Mouse (Mus musculus): ENCODE measurements around the gene Fam219a. TPM values are rescaled to one million over a fixed set of nuclear protein-coding genes. Genes with fewer than 3 reads are reported as not detected.

Fam219a gene
- total RNA-seq, 2 experiments from 2014 or later, result 159 to 163 TPM

- DNase-seq (ENCODE audit: low spot score in 2 of 2), result peak; percentile 75 to 91
Observed at GRCm38 (mm10) chr4:41506906-41507305, 62.4 kb downstream of the Fam219a start.

GRCm38 (mm10) chr4:41506156-41506555 lies 63.2 kb downstream of the Fam219a start:
- peak in 1 of 2 experiments; percentile 70 for DNase-seq (ENCODE audit: low spot score in 2 of 2)

GRCm38 (mm10) chr4:41505131-41505551 lies 64.2 kb downstream of the Fam219a start:
- no peak for DNase-seq (ENCODE audit: low spot score in 2 of 2)

GRCm38 (mm10) chr4:41504325-41504724 lies 65.0 kb downstream of the Fam219a start:
- no peak for DNase-seq (ENCODE audit: low spot score in 2 of 2)

GRCm38 (mm10) chr4:41502986-41503412 lies 66.3 kb downstream of the Fam219a start, which contains the start of gene AI464131:
Gene AI464131, minus strand, starts transcription at chr4:41503076.
- DNase-seq (ENCODE audit: low spot score in 2 of 2), result peak; percentile 92 to 96

- no peak for DNase-seq (ENCODE audit: low spot score in 2 of 2)
Observed at GRCm38 (mm10) chr4:41502171-41502940, 67.0 kb downstream of the Fam219a start.

- DNase-seq (ENCODE audit: low spot score in 2 of 2), result no peak
Observed at GRCm38 (mm10) chr4:41500787-41501186, 68.6 kb downstream of the Fam219a start.

GRCm38 (mm10) chr4:41499619-41500018 lies 69.7 kb downstream of the Fam219a start:
- no peak for DNase-seq (ENCODE audit: low spot score in 2 of 2)

- DNase-seq (ENCODE audit: low spot score in 2 of 2), result no peak
Observed at GRCm38 (mm10) chr4:41498921-41499391, 70.4 kb downstream of the Fam219a start.

GRCm38 (mm10) chr4:41497995-41498845 lies 71.1 kb downstream of the Fam219a start:
- no peak for DNase-seq (ENCODE audit: low spot score in 2 of 2)

- no peak for DNase-seq (ENCODE audit: low spot score in 2 of 2)
Observed at GRCm38 (mm10) chr4:41497579-41497978, 71.8 kb downstream of the Fam219a start.

GRCm38 (mm10) chr4:41497046-41497445 lies 72.3 kb downstream of the Fam219a start:
- DNase-seq (ENCODE audit: low spot score in 2 of 2), result no peak

- peak in 1 of 2 experiments; percentile 62 for DNase-seq (ENCODE audit: low spot score in 2 of 2)
Observed at GRCm38 (mm10) chr4:41495850-41496249, 73.5 kb downstream of the Fam219a start.

- DNase-seq (ENCODE audit: low spot score in 2 of 2), result no peak
Observed at GRCm38 (mm10) chr4:41495076-41495475, 74.3 kb downstream of the Fam219a start.

- DNase-seq (ENCODE audit: low spot score in 2 of 2), result no peak
Observed at GRCm38 (mm10) chr4:41494378-41494777, 75.0 kb downstream of the Fam219a start.

- no peak for DNase-seq (ENCODE audit: low spot score in 2 of 2)
Observed at GRCm38 (mm10) chr4:41493464-41494116, 75.7 kb downstream of the Fam219a start.

GRCm38 (mm10) chr4:41492951-41493350 lies 76.4 kb downstream of the Fam219a start:
- DNase-seq (ENCODE audit: low spot score in 2 of 2), result no peak

- DNase-seq (ENCODE audit: low spot score in 2 of 2), result peak in 1 of 2 experiments; percentile 46
Observed at GRCm38 (mm10) chr4:41481601-41482017, 87.7 kb downstream of the Fam219a start.

- no peak for DNase-seq (ENCODE audit: low spot score in 2 of 2)
Observed at GRCm38 (mm10) chr4:41480254-41480653, 89.1 kb downstream of the Fam219a start.

GRCm38 (mm10) chr4:41479456-41479804 lies 89.9 kb downstream of the Fam219a start:
- no peak for DNase-seq (ENCODE audit: low spot score in 2 of 2)

- no peak for DNase-seq (ENCODE audit: low spot score in 2 of 2)
Observed at GRCm38 (mm10) chr4:41478751-41479455, 90.4 kb downstream of the Fam219a start.

Measured in layer of hippocampus, adult 18-20 months (tissue).